Mouse (Mus musculus) stomach, embryonic 15.5 days (tissue): Measurements from ENCODE around the gene Cd48. TPM values are rescaled to one million over a fixed set of nuclear protein-coding genes. Genes with fewer than 3 reads are reported as not detected.

ENCODE experiments used
- ATAC-seq: fragments of 200-750 bp; cut with Nextera tagmentation; 2 replicates; pipeline ENCODE4 v1.8.0; 2017; ENCODE audit warnings: low read depth, moderate number of reproducible peaks, moderate TSS enrichment; ENCODE audit not compliant: insufficient read depth, low FRiP score
- H3K27ac ChIP-seq: fragments of 300-500 bp; sonication (generic); 2 replicates; pipeline ENCODE4 v1.5.1; 2015; ENCODE audit warnings: mild to moderate bottlenecking, inconsistent platforms
- H3K27me3 ChIP-seq: fragments of 300-500 bp; sonication (generic); replicated peaks from 2 replicates; pipeline ENCODE4 v1.6.1; 2015; ENCODE audit warnings: inconsistent platforms
- H3K36me3 ChIP-seq: fragments of 300-500 bp; sonication (generic); 2 replicates; pipeline ENCODE4 v1.6.1; 2015; ENCODE audit warnings: inconsistent platforms
- H3K4me1 ChIP-seq: fragments of 300-500 bp; sonication (generic); 2 replicates; pipeline ENCODE4 v1.6.1; 2015; ENCODE audit warnings: inconsistent platforms
- H3K4me2 ChIP-seq: fragments of 300-500 bp; sonication (generic); 2 replicates; pipeline ENCODE4 v1.6.1; 2015; ENCODE audit warnings: mild to moderate bottlenecking, inconsistent platforms
- H3K4me3 ChIP-seq: fragments of 300-500 bp; sonication (generic); replicated peaks from 2 replicates; pipeline ENCODE4 v1.5.1; 2015; ENCODE audit warnings: inconsistent platforms
- H3K9ac ChIP-seq: fragments of 300-500 bp; sonication (generic); 2 replicates; pipeline ENCODE4 v1.6.1; 2015; ENCODE audit warnings: inconsistent platforms
- H3K9me3 ChIP-seq: fragments of 300-500 bp; sonication (generic); 2 replicates; pipeline ENCODE4 v1.6.1; 2016; ENCODE audit warnings: inconsistent platforms
- whole genome bisulfite sequencing: fragments of 180-500 bp; shearing (Covaris S2); methylation state at CpG from one replicate; pipeline ENCODE4 v1.1.7; 2015; 5-methylcytosine and 5-hydroxymethylcytosine counted together
- polyA plus RNA-seq: library from polyadenylated mRNA; unstranded; fragments of >200 nt; fragmentation: Nextera tagmentation; extraction: Ambion mirVana; gene quantifications from 2 replicates; pipeline ENCODE4 v1.2.1, GENCODE M21; 2015

Cd48 gene
- 4.7 and 6.1 TPM in 2 replicates for polyA plus RNA-seq

- no peak for ATAC-seq
- 76% methylated on average over 14 of the region's 14 CpGs for WGBS
These were observed at the start of gene Cd48 for GRCm38 (mm10) chr1:171681531-171682299. Cd48 (plus strand) TSS chr1:171682009.

DNA sequence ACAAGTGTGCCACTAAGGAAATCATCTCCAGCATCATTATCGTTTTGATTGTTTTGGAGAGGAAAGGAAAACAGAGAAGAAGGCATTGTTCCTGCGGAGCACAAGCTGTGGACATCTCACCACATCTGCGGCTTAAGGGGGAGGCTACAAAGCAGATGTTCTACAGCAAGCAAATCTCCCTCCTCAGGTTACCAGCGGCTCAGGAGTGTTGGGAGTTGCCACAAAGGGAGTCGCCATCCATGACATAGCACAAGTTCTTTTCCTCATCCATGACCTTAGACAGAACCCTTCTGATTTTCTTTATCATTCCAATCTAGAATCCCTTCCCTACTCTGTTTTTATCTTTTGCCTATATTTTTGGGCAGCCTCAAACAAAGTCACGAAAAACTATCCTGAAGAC lies 46.1 kb upstream of the Cd48 start:
- WGBS = 49% methylated on average over 6 of the region's 6 CpGs
- ATAC-seq = no peak
- Histone ChIP-seq H3K4me2 (no peak overlapping the region), H3K27ac (no peak overlapping the region), H3K4me3 (no peak overlapping the region), H3K36me3 (no peaks in the 10 kb centered on the region), H3K9ac (no peak overlapping the region), H3K4me1 (no peaks in the 10 kb centered on the region), H3K27me3 (no peaks in the 10 kb centered on the region), H3K9me3 (no peaks in the 10 kb centered on the region)

More at GRCm38 (mm10) chr1:171681531-171682299, at the start of gene Cd48:
- Histone ChIP-seq H3K27me3 (no peaks in the 10 kb centered on the region), H3K36me3 (no peaks in the 10 kb centered on the region), H3K4me2 (no peak within 1 kb of the TSS), H3K4me1 (no peaks in the 10 kb centered on the region), H3K9ac (no peak within 1 kb of the TSS), H3K27ac (no peak within 1 kb of the TSS), H3K9me3 (no peaks in the 10 kb centered on the region), H3K4me3 (no peak within 1 kb of the TSS)

DNA sequence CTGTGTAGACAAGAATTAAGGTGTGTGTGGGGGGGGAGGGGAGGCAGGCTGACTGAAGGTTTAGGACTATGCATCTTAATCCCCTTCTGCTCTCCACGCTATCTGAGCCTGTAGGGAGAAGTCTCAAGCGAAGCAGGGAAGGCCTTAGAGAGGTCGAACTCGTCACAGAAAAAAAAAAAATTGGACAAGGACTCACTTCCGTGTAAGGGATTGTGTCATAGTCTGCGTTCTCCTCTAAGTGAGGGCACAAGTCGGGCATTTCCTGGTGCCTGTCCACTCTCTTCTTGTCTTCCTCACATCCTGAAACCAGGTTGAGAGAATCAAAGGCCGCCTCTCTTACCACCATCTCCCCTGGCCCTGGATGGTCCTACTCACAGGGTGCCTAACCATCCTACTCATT lies 44.7 kb upstream of the Cd48 start:
- WGBS = 80% methylated on average over 8 of the region's 8 CpGs
- no peak overlapping the region for H3K4me2 ChIP-seq
- no peaks in the 10 kb centered on the region for H3K9me3 ChIP-seq

DNA sequence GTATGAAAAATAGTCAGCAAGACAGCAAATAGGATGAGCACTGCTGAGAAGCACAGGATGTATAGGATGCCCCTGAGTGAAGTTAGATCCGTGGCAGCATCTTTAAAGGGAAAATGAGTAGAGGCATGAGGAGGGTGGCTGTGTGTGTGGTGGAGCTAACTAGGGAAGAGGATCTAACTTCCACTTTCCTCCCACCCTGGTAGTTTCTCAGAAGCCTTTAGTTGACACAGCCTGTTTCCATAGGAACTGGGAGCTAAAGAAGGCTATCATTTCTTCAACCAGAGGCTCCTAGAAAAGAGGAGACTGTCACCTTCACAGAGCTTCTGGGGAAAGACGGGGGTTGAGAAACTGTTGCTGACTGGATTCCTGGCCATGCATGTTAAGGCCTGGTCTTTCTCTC lies 43.1 kb upstream of the Cd48 start:
- WGBS = 68% methylated on average over 2 of the region's 2 CpGs
- H3K27ac ChIP-seq = no peak overlapping the region
- no peaks in the 10 kb centered on the region for H3K36me3 ChIP-seq
- H3K4me2 ChIP-seq = no peak overlapping the region
- H3K4me3 ChIP-seq = no peak overlapping the region
- no peaks in the 10 kb centered on the region for H3K9me3 ChIP-seq
- ATAC-seq = no peak
- H3K27me3 ChIP-seq = no peaks in the 10 kb centered on the region
- H3K4me1 ChIP-seq = no peaks in the 10 kb centered on the region
- no peak overlapping the region for H3K9ac ChIP-seq

More for the DNA sequence above, 44.7 kb upstream of the Cd48 start:
- Histone ChIP-seq H3K36me3 (no peaks in the 10 kb centered on the region), H3K27ac (no peak overlapping the region), H3K9ac (no peak overlapping the region), H3K4me1 (no peaks in the 10 kb centered on the region), H3K4me3 (no peak overlapping the region), H3K27me3 (no peaks in the 10 kb centered on the region)
- no peak for ATAC-seq

DNA sequence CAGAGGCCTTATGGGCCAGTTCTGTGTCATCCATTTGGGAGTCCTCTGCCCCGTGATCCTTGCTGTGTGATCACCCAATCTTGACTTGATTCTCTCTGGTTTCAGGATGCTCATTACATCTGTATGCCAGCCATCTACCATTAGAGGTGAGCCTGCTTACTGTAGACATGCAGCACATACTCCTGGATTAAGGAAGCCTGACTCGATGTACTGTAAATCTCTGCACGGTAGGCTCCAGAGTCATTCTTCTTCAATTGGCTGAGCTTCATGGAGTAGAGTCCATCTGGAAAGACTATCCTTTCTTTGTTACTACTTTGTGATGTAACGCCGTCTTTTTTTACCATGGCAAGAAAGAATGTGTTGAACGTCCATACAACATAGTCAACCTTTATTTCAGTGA lies 41.0 kb upstream of the Cd48 start:
- 91% methylated on average over 6 of the region's 6 CpGs for WGBS
- Histone ChIP-seq H3K9me3 (no peaks in the 10 kb centered on the region), H3K4me2 (no peak overlapping the region), H3K4me1 (no peaks in the 10 kb centered on the region), H3K36me3 (no peaks in the 10 kb centered on the region), H3K27me3 (no peaks in the 10 kb centered on the region), H3K4me3 (no peak overlapping the region), H3K9ac (no peak overlapping the region), H3K27ac (no peak overlapping the region)
- no peak for ATAC-seq

- Histone ChIP-seq H3K9me3 (no peaks in the 10 kb centered on the region), H3K4me2 (no peak overlapping the region), H3K4me1 (no peaks in the 10 kb centered on the region), H3K27me3 (no peaks in the 10 kb centered on the region), H3K9ac (no peak overlapping the region), H3K4me3 (no peak overlapping the region), H3K36me3 (no peaks in the 10 kb centered on the region), H3K27ac (no peak overlapping the region)
- WGBS = 70% methylated on average over 7 of the region's 7 CpGs
- ATAC-seq = no peak
These were observed 38.2 kb upstream of the Cd48 start for GRCm38 (mm10) chr1:171643612-171644011.

DNA sequence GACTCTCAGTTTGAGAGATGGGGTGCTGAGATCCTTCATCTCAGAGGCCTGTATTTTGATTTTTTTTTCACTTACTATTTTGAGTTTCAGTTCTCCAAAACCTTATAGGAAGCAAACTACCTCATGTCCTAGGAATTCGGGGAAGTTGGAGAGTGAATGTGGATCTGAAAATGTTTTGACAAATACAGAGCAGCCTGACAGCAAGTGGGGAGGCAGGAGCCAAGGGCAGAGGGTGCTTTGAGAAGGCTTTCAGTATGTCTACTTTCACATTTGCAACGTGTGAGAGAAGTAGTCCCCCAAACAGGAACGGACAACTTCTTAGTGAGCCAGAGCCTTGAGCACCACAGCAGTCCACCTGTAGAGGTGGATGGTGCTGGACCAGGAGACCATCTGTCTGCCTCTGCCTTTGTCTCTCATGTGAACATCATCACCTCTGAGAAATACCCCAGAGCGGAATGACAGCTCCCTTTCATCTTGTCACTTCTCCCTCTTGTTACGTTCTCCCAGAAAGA lies 35.3 kb upstream of the Cd48 start:
- Histone ChIP-seq H3K4me3 (no peak overlapping the region), H3K4me2 (no peak overlapping the region), H3K4me1 (no peaks in the 10 kb centered on the region), H3K27me3 (no peaks in the 10 kb centered on the region), H3K9me3 (no peaks in the 10 kb centered on the region), H3K36me3 (no peaks in the 10 kb centered on the region), H3K27ac (no peak overlapping the region), H3K9ac (no peak overlapping the region)
- 60% methylated on average over 5 of the region's 5 CpGs for WGBS
- ATAC-seq = no peak

DNA sequence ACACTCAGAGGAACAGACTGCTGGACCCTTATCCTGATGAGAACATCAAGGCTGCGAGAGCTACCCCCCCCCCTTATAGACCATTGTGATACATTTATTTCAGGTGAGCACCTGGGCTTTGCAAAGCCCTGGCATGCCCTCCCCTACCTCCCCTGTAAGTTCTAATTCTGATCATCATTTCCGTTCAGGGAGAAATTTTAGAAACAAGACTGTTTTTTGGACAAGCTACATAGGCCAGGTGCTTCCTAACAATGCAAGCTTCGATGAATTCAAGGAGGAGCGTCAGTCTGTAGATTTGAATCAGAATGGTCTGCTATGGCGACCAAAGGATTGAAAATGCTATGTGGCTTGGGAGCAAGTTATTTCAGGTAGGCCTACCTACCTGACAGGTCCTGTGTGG lies 34.1 kb upstream of the Cd48 start:
- H3K27me3 ChIP-seq = no peaks in the 10 kb centered on the region
- no peaks in the 10 kb centered on the region for H3K9me3 ChIP-seq
- H3K27ac ChIP-seq = no peak overlapping the region
- H3K36me3 ChIP-seq = no peaks in the 10 kb centered on the region
- no peak overlapping the region for H3K4me3 ChIP-seq
- 85% methylated on average over 5 of the region's 5 CpGs for WGBS
- H3K4me1 ChIP-seq = no peaks in the 10 kb centered on the region
- no peak overlapping the region for H3K4me2 ChIP-seq
- no peak overlapping the region for H3K9ac ChIP-seq
- no peak for ATAC-seq

GRCm38 (mm10) chr1:171648840-171649239 lies 33.0 kb upstream of the Cd48 start:
- Histone ChIP-seq H3K4me3 (no peak overlapping the region), H3K36me3 (no peaks in the 10 kb centered on the region), H3K27me3 (no peaks in the 10 kb centered on the region), H3K4me1 (no peaks in the 10 kb centered on the region), H3K9ac (no peak overlapping the region), H3K4me2 (no peak overlapping the region), H3K27ac (no peak overlapping the region), H3K9me3 (no peaks in the 10 kb centered on the region)
- WGBS = 64% methylated on average over 8 of the region's 8 CpGs
- ATAC-seq = no peak

DNA sequence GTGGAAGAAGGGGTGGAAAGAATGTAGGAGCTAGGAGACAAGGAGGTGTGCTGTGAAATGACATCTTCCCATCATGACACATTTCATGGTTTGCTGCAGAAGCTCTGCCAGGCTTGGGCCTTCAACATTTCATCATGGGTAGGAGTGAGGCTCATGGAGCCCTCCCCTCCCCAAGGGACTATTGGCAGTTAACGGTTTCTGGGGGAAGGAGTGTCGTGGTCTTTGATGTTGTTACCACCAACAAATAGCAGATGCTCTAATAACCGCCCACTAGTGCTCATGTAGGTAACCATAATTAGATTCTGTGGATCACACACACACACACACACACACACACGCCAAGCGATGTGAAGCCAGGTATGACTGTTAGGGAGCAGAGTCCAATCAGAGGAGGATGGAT lies 29.1 kb upstream of the Cd48 start, which contains the start of gene Slamf7:
TSS of gene Slamf7 (minus strand) at position 302 of the 400 bp plus-strand sequence.
- Histone ChIP-seq H3K4me2 (no peak within 1 kb of the TSS), H3K27me3 (no peaks in the 10 kb centered on the region), H3K9ac (no peak within 1 kb of the TSS), H3K36me3 (no peaks in the 10 kb centered on the region), H3K9me3 (no peaks in the 10 kb centered on the region), H3K27ac (no peak within 1 kb of the TSS), H3K4me1 (no peaks in the 10 kb centered on the region), H3K4me3 (no peak within 1 kb of the TSS)
- 86% methylated on average over 5 of the region's 5 CpGs for WGBS
- no peak for ATAC-seq

GRCm38 (mm10) chr1:171658561-171658991 lies 23.2 kb upstream of the Cd48 start:
- WGBS = 65% methylated on average over 5 of the region's 5 CpGs
- H3K4me1 ChIP-seq = no peaks in the 10 kb centered on the region

GRCm38 (mm10) chr1:171660423-171660822 lies 21.4 kb upstream of the Cd48 start:
- no peak overlapping the region for H3K4me3 ChIP-seq
- H3K9me3 ChIP-seq = no peaks in the 10 kb centered on the region
- no peak overlapping the region for H3K4me2 ChIP-seq
- no peak overlapping the region for H3K27ac ChIP-seq
- H3K4me1 ChIP-seq = no peaks in the 10 kb centered on the region
- no peak overlapping the region for H3K9ac ChIP-seq
- no peak for ATAC-seq
- no peaks in the 10 kb centered on the region for H3K27me3 ChIP-seq
- no peaks in the 10 kb centered on the region for H3K36me3 ChIP-seq
- 82% methylated on average over 1 of the region's 1 CpGs for WGBS

More at GRCm38 (mm10) chr1:171658561-171658991, 23.2 kb upstream of the Cd48 start:
- Histone ChIP-seq H3K36me3 (no peaks in the 10 kb centered on the region), H3K27me3 (no peaks in the 10 kb centered on the region), H3K9me3 (no peaks in the 10 kb centered on the region), H3K4me3 (no peak overlapping the region), H3K9ac (no peak overlapping the region), H3K27ac (no peak overlapping the region), H3K4me2 (no peak overlapping the region)
- ATAC-seq = no peak
